Mouse (Mus musculus): ENCODE measurements around the gene Npy4r. TPM values are rescaled to one million over a fixed set of nuclear protein-coding genes. Genes with fewer than 3 reads are reported as not detected.

The Npy4r gene
- polyA plus RNA-seq (2012; rRNA removed), result not detected in 2 replicates

DNA sequence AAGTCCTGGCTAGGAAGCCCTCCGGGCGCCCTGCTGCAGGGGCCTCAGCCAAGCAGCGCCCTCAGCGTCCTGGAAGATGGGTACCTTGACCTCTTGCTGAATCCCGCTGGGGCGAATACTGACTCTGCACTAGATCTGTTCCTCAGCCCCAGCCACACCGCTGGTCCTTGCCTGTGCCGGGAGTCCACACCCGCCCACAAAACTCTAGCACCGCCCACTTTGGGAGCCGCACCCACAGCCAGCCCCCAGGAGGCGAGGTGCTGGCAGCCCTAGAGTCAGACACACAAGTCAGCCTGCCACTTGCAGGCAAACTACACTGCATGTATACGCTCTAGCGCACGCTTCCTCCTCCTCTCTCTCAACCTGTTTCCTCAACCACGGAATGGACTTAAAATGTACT lies at the start of gene Npy4r:
Npy4r (minus strand) TSS at position 148 of the 400 bp plus-strand sequence.
- DNase-seq (ENCODE audit: extremely low spot score in 1 of 2, low spot score in 1 of 2), result peak in 1 of 2 experiments; percentile 6

- DNase-seq (ENCODE audit: extremely low spot score in 1 of 2, low spot score in 1 of 2), result no peak
Measured at GRCm38 (mm10) chr14:34201231-34202035, 49.1 kb upstream of the Npy4r start, which contains the start of gene Gprin2. Gprin2 (minus strand) TSS chr14:34201653.

GRCm38 (mm10) chr14:34200738-34201230 lies 48.5 kb upstream of the Npy4r start:
- DNase-seq (ENCODE audit: extremely low spot score in 1 of 2, low spot score in 1 of 2), result no peak

DNA sequence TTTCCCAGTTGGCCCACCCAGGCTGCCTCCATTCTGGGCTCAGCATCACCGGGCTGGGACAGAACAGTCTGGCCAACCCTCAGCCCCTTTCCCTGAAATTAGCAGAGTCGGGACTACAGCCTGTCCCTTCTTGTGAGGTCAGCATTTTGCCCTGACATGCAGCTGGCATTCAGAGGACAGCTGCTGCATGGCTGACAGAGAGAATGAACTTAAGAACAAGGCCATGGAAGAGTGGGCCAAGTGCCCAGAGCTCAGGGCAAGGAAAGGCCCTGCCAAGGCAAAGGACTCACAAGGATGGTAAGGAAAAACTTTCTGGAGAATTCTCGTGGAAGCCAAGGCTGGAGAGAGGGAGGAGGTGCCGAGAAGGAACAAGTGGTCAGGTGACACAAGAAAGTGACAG lies 44.4 kb upstream of the Npy4r start:
- DNase-seq (ENCODE audit: extremely low spot score in 1 of 2, low spot score in 1 of 2), result no peak

GRCm38 (mm10) chr14:34195466-34195865 lies 43.2 kb upstream of the Npy4r start:
- DNase-seq (ENCODE audit: extremely low spot score in 1 of 2, low spot score in 1 of 2), result no peak

DNA sequence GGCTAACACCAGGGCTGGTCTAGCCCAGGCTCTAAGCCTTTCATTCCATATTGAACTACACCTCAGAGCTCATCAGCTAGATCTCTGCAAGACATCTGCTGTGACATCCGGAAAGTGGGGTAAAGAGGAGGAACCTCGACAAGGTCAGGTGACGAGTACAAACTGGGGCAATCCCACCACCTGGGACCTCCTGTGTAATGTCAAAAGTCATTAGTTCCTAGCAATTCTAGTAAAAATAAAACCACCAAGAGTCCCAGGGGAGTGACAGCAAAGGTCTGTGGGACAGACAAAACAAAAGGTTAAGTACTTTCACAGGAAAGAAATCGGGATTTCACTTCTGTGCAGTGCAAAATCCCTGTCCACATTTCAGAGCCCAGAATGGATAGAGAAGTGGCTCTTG lies 41.6 kb upstream of the Npy4r start:
- no peak for DNase-seq (ENCODE audit: extremely low spot score in 1 of 2, low spot score in 1 of 2)

DNA sequence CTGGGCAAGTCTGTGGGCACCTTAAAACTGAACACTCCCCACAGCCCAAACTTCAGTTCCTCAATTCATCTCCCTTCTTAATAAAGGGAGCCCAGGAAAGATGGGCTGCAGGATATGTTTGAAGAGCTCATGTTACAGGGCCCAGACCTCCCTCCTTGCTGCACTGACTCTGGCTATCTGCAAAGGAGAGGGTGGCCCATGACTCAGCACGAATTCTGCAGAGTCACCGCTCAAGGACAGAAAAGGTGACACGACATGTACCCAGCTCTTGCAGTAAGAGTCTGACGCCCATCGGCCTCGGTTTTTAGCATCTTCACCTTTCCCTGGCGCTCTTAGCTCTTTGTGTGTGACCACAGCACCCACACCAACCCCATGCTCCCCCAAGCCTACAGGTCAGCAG lies 38.1 kb upstream of the Npy4r start:
- DNase-seq (ENCODE audit: extremely low spot score in 1 of 2, low spot score in 1 of 2), result no peak

- peak in 1 of 2 experiments; percentile 35 for DNase-seq (ENCODE audit: extremely low spot score in 1 of 2, low spot score in 1 of 2)
Measured at GRCm38 (mm10) chr14:34188629-34189028, 36.3 kb upstream of the Npy4r start.

- DNase-seq (ENCODE audit: extremely low spot score in 1 of 2, low spot score in 1 of 2), result no peak
Measured at GRCm38 (mm10) chr14:34183101-34183500, 30.8 kb upstream of the Npy4r start.

DNA sequence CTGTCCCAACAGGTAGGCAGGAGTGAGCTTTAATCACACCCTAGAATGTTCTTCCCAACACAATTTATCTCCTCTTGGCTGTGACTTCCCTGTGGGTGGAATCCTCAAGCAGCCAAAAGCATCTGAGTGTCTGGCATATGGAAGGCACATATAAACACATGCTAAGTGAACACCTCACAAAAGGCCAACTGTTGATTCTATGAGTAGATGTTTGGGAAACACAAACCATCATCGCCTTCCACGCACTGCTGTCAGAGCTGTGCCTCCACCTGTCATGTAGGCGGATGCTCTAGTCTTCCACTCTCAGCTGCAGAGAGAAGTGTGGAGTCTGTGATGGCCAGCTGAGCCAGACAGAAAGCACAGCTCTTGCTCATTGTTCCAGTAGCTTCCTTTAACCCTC lies 27.1 kb upstream of the Npy4r start:
- peak; percentile 87 to 91 for DNase-seq (ENCODE audit: extremely low spot score in 1 of 2, low spot score in 1 of 2)

- no peak for DNase-seq (ENCODE audit: extremely low spot score in 1 of 2, low spot score in 1 of 2)
Measured at GRCm38 (mm10) chr14:34171107-34171506, 18.8 kb upstream of the Npy4r start.

GRCm38 (mm10) chr14:34155752-34156151 lies 3.5 kb upstream of the Npy4r start:
- no peak for DNase-seq (ENCODE audit: extremely low spot score in 1 of 2, low spot score in 1 of 2)

DNA sequence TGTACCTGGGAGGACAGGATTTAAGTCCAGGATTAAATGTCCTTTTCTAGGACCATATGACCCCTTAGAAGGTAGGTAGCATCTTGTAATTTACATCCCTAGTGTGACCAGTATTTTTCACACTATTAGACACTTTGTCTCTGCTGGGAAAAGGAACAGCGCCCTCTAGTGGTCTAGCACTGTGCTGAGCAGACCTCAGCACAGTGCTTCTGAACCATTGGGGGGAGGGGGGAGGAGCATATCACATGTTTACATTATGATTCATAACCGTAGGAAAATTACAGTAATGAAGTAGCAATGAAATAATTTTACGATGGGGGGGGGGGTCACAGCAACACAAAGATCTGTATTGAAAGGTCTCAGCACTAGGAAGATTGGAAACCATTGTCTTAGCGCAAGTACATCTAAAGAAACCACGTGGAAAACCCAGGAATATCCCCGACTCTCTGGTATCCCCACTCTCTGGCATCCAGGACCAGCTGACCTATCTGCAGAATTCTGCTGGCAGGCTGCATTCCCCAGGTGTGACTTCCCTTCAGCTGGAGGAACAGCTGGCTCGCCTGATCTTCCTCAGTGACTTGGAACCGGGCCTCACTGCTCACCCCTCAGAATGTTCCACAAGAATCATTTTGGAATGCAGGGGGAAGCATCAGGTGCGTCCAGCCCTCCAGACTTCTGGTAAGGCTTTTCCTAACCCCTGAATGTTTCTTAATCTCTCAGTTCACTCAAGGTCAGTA lies 2.5 kb upstream of the Npy4r start:
- DNase-seq (ENCODE audit: extremely low spot score in 1 of 2, low spot score in 1 of 2), result peak in 1 of 2 experiments; percentile 60

DNA sequence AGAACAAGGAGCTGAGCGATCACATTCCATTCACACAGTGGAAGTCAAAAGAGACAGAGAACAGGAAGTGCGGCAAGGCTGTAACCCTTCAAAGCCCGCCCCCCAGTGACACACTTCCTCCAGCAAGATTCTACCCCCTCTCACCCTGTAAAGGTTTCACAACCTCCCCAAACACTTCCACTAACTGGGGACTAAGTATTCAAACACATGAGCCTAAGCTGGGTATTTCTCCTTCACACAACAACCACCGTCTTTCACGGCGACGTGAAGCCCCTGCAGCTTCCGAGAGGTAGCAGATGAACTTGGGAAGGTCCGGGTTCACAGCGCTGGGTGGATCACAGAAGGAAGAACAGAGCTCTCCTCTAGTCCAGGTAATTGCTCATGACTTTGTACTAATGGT lies 9.4 kb downstream of the Npy4r start:
- no peak for DNase-seq (ENCODE audit: extremely low spot score in 1 of 2, low spot score in 1 of 2)

- no peak for DNase-seq (ENCODE audit: extremely low spot score in 1 of 2, low spot score in 1 of 2)
Measured at GRCm38 (mm10) chr14:34142316-34142715, 10.0 kb downstream of the Npy4r start.

DNA sequence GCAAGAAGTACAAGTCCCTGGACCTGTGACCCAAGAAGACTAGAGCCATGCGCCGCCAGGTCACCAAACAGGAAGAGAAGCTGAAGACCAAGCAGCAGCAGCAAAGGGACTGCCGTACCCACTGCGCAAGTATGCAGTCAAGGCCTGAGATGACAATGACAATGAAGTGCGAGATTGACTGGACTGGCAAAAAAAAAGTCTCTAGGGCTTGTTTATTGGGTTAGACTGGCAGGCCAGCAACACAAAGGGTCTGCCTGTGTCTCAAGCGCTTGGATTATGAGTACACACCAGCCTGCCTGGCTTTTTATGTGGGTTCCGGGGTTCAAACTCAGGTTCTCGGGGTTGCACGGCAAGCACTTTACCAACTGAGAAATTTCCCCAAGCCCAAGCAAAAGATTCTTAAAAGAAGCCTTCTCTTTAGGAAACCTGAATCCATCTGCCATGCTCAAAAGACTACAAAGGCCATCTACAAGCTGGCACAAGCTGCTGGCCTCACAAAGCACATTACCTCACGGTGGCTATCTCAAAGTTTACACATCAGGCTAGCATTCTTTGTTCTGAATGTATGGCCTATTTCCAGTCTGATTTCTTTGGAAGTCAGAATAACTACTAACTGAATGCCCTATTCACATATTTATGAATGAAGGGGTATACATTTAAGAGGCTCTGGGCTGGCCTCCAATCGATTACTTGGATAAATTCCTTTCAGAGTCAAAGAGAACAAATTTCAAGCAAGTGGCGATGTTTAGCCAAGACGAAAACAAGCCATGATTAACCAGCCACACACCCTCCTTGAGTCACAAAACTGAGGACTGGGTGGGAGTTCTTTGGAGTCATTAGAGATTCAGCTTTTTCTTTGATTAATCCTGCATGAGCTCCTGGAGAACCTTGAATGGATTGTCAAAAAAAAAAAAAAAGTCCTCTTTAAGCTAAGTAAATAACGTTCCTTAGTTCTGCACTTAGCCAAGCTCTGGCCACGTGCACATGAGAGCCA lies 12.3 kb downstream of the Npy4r start:
- no peak for DNase-seq (ENCODE audit: extremely low spot score in 1 of 2, low spot score in 1 of 2)

- no peak for DNase-seq (ENCODE audit: extremely low spot score in 1 of 2, low spot score in 1 of 2)
Measured at GRCm38 (mm10) chr14:34135391-34135790, 16.9 kb downstream of the Npy4r start.

DNA sequence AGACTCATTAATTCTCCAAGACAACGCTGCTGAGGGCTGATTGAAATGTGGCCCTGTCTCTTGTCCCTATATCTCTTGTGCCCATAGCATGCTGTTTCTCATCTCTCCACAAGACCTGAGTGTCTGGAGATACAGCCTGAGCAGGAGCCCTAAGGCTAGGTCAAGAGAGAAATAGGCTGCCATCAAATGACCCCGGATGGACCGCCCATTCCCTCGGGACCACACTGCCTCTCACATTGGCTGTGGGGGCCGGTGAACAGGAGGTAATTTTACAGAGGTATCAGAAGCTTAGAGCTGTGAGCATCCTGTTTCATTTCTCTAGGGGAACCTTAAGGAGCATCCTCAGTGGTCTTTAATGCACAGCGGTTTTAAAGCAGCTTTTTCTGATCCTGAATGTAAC lies 21.1 kb downstream of the Npy4r start:
- DNase-seq (ENCODE audit: extremely low spot score in 1 of 2, low spot score in 1 of 2), result no peak

DNA sequence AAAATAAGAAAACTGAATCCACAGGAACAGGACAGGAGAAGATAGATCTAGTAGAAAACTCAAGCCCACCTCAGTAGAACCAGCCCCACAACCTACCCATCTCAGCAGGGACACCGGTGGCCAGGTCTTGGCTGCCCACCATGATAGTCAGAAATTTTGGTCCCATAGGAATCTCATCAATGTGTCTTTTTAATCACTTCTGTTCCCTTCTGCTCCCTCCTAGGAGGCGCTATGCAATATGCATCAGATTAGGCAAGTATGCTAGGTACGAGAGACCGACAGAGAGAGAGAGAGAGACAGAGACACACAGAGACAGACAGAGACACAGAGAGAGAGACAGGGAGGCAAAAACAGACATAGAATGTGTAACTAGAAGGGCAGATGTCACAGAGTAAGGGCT lies 30.6 kb downstream of the Npy4r start:
- DNase-seq (ENCODE audit: extremely low spot score in 1 of 2, low spot score in 1 of 2), result no peak

DNA sequence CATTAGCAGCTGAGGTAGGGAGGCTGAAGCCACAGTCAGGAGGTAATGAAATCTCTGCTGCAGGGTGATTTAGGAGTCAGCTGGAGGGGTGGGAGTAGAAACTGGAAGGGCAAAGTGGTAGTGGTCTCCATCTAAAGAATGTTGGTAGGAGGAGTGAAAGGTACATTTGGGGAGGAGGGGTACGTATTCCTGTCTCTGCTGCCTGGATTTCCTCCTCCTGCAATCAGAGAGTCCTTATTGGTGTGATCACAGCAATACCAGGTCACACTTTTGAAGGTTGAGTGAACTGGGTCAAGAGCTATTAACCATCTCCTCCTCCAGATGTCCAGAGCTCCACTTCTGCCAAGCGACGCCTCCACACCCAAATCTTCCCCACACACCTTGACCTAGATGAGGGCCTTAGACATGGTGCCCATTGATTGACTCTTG lies 31.4 kb downstream of the Npy4r start:
- no peak for DNase-seq (ENCODE audit: extremely low spot score in 1 of 2, low spot score in 1 of 2)
